Mouse (Mus musculus) lung, embryonic 15.5 days (tissue): ENCODE measurements around the gene Hspbp1. TPM values are rescaled to one million over a fixed set of nuclear protein-coding genes. Genes with fewer than 3 reads are reported as not detected.

ENCODE experiments used
- ATAC-seq: fragments of 200-750 bp; cut with Nextera tagmentation; 2 replicates; pipeline ENCODE4 v1.8.0; 2017; ENCODE audit warnings: moderate number of reproducible peaks, borderline replicate concordance; ENCODE audit not compliant: low FRiP score, low TSS enrichment; ENCODE audit errors: extremely low read depth
- H3K27ac ChIP-seq: fragments of 300-500 bp; sonication (generic); 2 replicates; pipeline ENCODE4 v1.5.1; 2015; ENCODE audit warnings: moderate library complexity, mild to moderate bottlenecking, inconsistent platforms
- H3K27me3 ChIP-seq: fragments of 300-500 bp; sonication (generic); 2 replicates; pipeline ENCODE4 v1.6.1; 2015; ENCODE audit warnings: inconsistent platforms
- H3K36me3 ChIP-seq: fragments of 300-500 bp; sonication (generic); 2 replicates; pipeline ENCODE4 v1.6.1; 2015; ENCODE audit warnings: inconsistent platforms
- H3K4me1 ChIP-seq: fragments of 300-500 bp; sonication (generic); 2 replicates; pipeline ENCODE4 v1.6.1; 2015; ENCODE audit warnings: inconsistent platforms
- H3K4me2 ChIP-seq: fragments of 300-500 bp; sonication (generic); 2 replicates; pipeline ENCODE4 v1.6.1; 2015; ENCODE audit warnings: inconsistent platforms, mild to moderate bottlenecking, moderate library complexity
- H3K4me3 ChIP-seq: fragments of 300-500 bp; sonication (generic); 2 replicates; pipeline ENCODE4 v1.5.1; 2015; ENCODE audit warnings: mild to moderate bottlenecking, inconsistent platforms
- H3K9ac ChIP-seq: fragments of 300-500 bp; sonication (generic); 2 replicates; pipeline ENCODE4 v1.6.1; 2015; ENCODE audit warnings: inconsistent platforms
- H3K9me3 ChIP-seq: fragments of 300-500 bp; sonication (generic); 2 replicates; pipeline ENCODE4 v1.6.1; 2016; ENCODE audit warnings: inconsistent platforms
- WGBS: fragments of 180-500 bp; shearing (Covaris S2); methylation state at CpG from one replicate; pipeline ENCODE4 v1.1.7; 2015; 5-methylcytosine and 5-hydroxymethylcytosine counted together
- polyA plus RNA-seq: library from polyadenylated mRNA; unstranded; fragments of >200 nt; fragmentation: Nextera tagmentation; extraction: Ambion mirVana; gene quantifications from 2 replicates; pipeline ENCODE4 v1.2.1, GENCODE M21; 2015

The Hspbp1 gene
- polyA plus RNA-seq, 1 experiment from 2014 or later, result 99.4 TPM

DNA sequence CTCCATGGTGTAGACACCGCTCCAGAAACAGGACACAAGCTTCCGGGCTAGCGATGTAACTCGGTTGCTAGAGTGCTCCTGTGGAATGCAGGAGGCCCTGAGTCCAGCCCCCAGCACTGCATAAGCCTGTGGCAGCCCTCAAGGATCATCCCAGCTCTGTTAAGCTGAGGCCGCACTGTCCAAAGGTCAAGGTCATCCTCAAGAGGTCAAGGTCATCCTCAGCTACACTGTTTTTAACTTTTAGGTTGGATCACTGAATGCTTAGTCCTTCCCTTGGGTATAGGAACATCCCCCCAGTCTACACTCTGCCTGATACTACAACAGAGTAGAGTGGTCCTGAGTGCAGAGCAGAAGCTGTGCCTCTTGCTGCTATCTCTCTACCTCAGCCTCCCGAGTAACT lies 8.1 kb upstream of the Hspbp1 start:
- Histone ChIP-seq H3K27me3 (no peaks in the 10 kb centered on the region), H3K4me3 (no peak overlapping the region), H3K27ac (no peak overlapping the region), H3K9me3 (no peaks in the 10 kb centered on the region), H3K4me2 (no peak overlapping the region), H3K4me1 (peaks cover 9% of the 10 kb centered on the region; the same call in 1 of the 2 replicates), H3K9ac (no peak overlapping the region), H3K36me3 (peaks cover 27% of the 10 kb centered on the region)
- ATAC-seq, result no peak
- WGBS, result 83% methylated on average over 6 of the region's 6 CpGs

DNA sequence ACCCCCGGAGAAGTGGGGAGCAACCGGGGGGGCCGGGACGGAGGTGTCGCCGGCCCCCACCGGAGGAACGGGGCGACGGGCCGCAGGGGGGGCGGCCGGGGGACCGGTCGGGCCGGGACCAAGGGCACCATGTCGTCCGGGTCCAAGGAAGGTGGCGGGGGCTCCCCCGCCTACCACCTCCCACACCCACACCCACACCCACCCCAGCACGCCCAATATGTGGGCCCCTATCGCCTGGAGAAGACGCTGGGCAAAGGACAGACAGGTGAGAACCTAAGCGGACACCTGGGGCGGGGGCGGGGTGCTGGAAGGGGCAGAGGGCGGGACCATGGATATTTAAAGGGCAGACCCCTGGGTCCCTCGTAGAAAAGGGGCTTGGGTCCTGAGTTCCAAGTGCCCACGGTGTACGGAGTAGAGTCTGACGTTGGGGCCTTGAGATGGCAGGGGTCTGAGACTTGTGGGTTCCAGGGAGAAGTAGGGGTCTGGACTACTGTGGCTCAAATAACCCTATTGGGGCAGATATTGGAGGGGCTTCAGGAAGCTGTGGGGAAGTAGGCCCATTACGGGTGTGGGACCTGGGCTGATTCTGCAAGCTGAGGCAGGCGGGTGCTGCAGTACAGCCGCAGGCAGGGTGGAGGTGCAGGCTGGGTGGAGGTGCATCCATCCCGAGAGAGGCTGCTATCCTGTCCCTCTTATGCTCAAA lies 6.2 kb upstream of the Hspbp1 start:
- H3K27me3 ChIP-seq, result no peaks in the 10 kb centered on the region
- H3K27ac ChIP-seq, result peak overlapping the region; percentile 74
- ATAC-seq, result peak; percentile 65
- H3K36me3 ChIP-seq, result peaks cover 25% of the 10 kb centered on the region
- H3K9me3 ChIP-seq, result no peaks in the 10 kb centered on the region
- H3K4me1 ChIP-seq, result peaks cover 9% of the 10 kb centered on the region; the same call in 1 of the 2 replicates
- peak overlapping the region; percentile 77 for H3K4me3 ChIP-seq
- WGBS, result 7% methylated on average over 23 of the region's 35 CpGs
- H3K4me2 ChIP-seq, result peak overlapping the region; percentile 93
- peak overlapping the region; percentile 92 for H3K9ac ChIP-seq

DNA sequence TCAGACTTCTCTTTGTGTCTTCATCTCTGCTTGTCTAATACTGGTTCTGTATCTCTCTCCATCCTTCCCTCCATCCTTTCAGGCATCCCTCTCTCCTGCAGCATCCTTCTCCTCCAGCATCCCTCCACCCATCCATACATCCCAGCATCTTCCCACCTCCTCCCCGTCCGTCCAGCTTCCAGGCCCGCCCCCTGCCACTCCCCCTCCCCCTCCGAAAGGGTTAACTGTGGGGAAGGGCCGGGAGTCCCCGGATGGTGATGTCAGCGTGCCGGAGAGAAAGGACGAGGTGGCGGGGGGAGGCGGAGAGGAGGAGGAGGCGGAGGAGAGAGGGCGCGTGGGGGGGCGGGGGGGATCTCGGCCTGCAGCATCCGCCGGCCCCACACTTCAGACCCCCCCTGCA lies 5.5 kb upstream of the Hspbp1 start, which contains the start of gene Brsk1:
Gene Brsk1, plus strand, starts transcription at position 218 of the 400 bp plus-strand sequence.
- Histone ChIP-seq H3K4me2 (peak within 1 kb of the TSS; percentile 93), H3K4me1 (peaks cover 9% of the 10 kb centered on the region; the same call in 1 of the 2 replicates), H3K36me3 (peaks cover 25% of the 10 kb centered on the region), H3K27me3 (no peaks in the 10 kb centered on the region), H3K27ac (peak within 1 kb of the TSS; percentile 74), H3K4me3 (peak within 1 kb of the TSS; percentile 77), H3K9me3 (no peaks in the 10 kb centered on the region), H3K9ac (peak within 1 kb of the TSS; percentile 92)
- WGBS, result 0% methylated on average over 8 of the region's 18 CpGs
- peak; percentile 74 for ATAC-seq

- 0 out of 2 replicates have a peak, but pooled peaks have one; percentile 0 for ATAC-seq
- H3K27ac ChIP-seq, result peak overlapping the region; percentile 76
- peaks cover 7% of the 10 kb centered on the region for H3K4me1 ChIP-seq
- H3K9me3 ChIP-seq, result no peaks in the 10 kb centered on the region
- peak overlapping the region; percentile 57 for H3K9ac ChIP-seq
- H3K4me3 ChIP-seq, result peak overlapping the region; percentile 97
- peaks cover 22% of the 10 kb centered on the region for H3K36me3 ChIP-seq
- H3K27me3 ChIP-seq, result no peaks in the 10 kb centered on the region
- 4% methylated on average over 13 of the region's 13 CpGs for WGBS
- peak overlapping the region; percentile 95 for H3K4me2 ChIP-seq
Observed at GRCm38 (mm10) chr7:4684203-4684602, 665 bp downstream of the Hspbp1 start.

DNA sequence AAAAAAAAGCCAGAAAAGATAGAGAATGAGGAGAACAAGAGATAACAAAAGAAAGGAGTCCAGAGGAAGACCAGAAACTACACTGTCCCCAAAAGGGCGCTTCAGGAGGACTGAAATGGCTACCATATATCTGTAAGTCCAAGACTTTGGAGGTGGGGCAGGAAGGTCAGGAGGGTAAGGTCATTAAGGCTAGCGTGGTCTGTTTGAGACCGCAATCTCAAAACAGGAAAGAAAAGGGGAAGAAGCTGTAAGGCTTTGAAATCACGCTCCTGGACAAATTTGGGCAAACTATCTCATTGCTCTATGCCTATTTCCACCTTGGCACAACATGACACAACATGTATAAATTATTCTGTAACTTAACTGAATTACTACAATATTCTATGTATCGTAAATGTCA lies 1.6 kb downstream of the Hspbp1 start:
- H3K4me2 ChIP-seq, result no peak overlapping the region; the same call in 1 of the 2 replicates

DNA sequence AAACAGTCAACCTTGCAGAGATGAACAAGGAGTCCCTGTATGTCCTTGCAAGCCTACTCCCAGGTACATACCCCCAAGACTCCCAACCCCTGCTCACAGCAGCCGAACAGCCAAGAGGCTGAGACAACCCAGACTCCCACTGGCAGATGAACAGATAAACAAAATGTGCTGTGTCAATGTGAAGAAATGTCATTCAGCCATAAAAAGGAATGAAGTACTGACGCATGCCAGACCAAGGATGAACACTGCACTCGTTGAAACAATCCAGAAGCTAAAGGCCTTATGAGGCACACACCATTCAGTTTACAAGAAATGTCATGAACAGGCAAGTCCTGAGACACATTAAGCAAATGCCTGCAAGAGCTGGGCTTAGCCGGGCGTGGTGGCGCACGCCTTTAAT lies 9.7 kb downstream of the Hspbp1 start:
- Histone ChIP-seq H3K4me1 (peaks cover 6% of the 10 kb centered on the region; the same call in 1 of the 2 replicates), H3K27ac (no peak overlapping the region), H3K27me3 (no peaks in the 10 kb centered on the region), H3K4me2 (no peak overlapping the region), H3K9me3 (no peaks in the 10 kb centered on the region), H3K9ac (no peak overlapping the region), H3K36me3 (peaks cover 25% of the 10 kb centered on the region), H3K4me3 (no peak overlapping the region)
- ATAC-seq, result no peak
- WGBS, result 89% methylated on average over 7 of the region's 7 CpGs

More for the DNA sequence above, 1.6 kb downstream of the Hspbp1 start:
- Histone ChIP-seq H3K4me3 (no peak overlapping the region), H3K36me3 (peaks cover 22% of the 10 kb centered on the region), H3K4me1 (peaks cover 7% of the 10 kb centered on the region), H3K9me3 (no peaks in the 10 kb centered on the region), H3K27ac (no peak overlapping the region), H3K9ac (no peak overlapping the region), H3K27me3 (no peaks in the 10 kb centered on the region)
- WGBS, result 88% methylated on average over 5 of the region's 5 CpGs
- ATAC-seq, result no peak

DNA sequence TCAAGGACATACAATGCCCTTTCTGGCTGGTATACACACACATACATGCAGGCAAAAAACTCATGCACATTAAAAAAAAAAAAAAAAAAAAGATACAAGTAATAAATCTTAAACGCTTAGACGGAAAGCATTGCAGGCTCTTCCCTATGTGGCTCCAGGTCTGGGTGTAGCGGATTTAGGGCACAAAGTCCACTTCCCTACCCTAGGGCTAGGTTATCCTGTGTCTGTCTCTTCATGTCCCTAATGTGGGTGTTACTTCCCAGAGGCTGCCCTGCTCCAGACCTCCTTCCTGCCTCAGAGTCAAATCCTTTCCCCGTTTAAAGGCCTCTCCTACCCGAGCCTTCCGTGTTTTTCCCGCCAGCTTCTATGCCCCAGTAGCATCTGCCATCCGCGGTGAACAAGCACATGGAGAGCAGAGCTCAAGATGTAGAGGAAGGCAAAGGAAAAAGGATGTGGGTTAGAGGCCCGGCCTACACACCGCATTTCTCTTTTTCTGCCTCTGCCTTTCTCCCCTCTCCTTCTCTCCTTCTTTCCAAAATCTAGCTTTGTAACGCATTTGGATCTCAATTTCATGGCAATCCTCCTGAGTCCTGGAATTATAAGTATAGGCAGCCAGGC lies 10.6 kb downstream of the Hspbp1 start:
- H3K4me1 ChIP-seq, result peaks cover 6% of the 10 kb centered on the region; the same call in 1 of the 2 replicates
- H3K27me3 ChIP-seq, result no peaks in the 10 kb centered on the region
- H3K9me3 ChIP-seq, result no peaks in the 10 kb centered on the region
- H3K4me3 ChIP-seq, result no peak overlapping the region
- WGBS, result 87% methylated on average over 12 of the region's 12 CpGs
- ATAC-seq, result no peak
- H3K4me2 ChIP-seq, result no peak overlapping the region
- H3K27ac ChIP-seq, result no peak overlapping the region
- H3K9ac ChIP-seq, result no peak overlapping the region
- H3K36me3 ChIP-seq, result peaks cover 20% of the 10 kb centered on the region

DNA sequence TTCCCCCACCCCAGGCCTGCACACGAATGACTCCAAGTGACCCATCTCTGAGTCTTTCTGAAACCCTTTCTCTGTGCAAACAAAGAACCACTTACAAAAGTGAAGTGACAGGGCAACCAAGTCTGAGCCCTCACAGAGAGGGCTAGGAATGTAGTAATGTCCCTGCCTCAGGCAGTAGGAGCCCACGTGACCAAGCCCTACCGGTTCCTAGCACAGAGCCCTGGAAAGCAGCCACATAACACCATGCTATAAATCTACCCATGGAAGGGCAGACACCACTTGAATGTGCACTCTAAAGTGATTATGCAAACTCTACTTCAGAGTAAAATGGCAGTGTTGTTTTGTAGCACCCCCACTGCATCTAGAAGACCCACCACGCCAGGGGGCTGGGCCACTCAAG lies 12.9 kb downstream of the Hspbp1 start:
- Histone ChIP-seq H3K9ac (no peak overlapping the region), H3K4me3 (no peak overlapping the region), H3K36me3 (peaks cover 30% of the 10 kb centered on the region), H3K27ac (peak overlapping the region; percentile 64), H3K27me3 (no peaks in the 10 kb centered on the region), H3K4me2 (no peak overlapping the region), H3K9me3 (no peaks in the 10 kb centered on the region), H3K4me1 (peaks cover 6% of the 10 kb centered on the region; the same call in 1 of the 2 replicates)
- 53% methylated on average over 4 of the region's 4 CpGs for WGBS
- ATAC-seq, result peak; percentile 88

DNA sequence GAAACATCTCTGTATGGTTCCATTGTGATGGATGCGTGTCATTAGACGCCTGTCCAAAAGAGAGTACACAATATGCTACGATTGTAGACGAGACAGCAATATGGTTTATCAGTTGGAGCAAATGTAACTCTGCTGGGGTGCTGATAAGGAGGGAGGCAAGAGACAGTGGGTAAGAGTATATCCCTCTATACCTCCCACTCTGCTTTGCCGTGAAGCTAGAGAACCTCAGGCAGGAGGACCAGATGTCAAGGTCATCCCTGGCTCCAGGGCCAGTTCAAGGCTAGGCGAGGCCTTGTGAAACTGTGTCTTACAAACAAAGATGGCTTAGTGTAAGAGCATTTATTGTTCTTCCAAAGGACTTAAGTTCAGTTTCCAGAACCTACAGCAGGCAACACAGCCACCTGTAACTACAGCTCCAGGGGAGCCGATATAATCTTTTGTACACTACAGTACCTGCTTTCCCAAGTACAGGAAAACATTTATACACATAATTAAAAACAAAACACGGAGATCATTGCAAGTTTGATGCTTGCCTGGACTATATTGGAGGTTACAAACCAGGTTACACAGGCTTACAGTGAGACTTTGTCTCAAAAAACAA lies 14.1 kb downstream of the Hspbp1 start:
- 88% methylated on average over 8 of the region's 8 CpGs for WGBS
- Histone ChIP-seq H3K4me1 (peaks cover 6% of the 10 kb centered on the region; the same call in 1 of the 2 replicates), H3K27ac (no peak overlapping the region), H3K4me3 (no peak overlapping the region), H3K4me2 (no peak overlapping the region), H3K36me3 (peaks cover 34% of the 10 kb centered on the region), H3K27me3 (no peaks in the 10 kb centered on the region), H3K9me3 (no peaks in the 10 kb centered on the region), H3K9ac (no peak overlapping the region)
- ATAC-seq, result no peak

DNA sequence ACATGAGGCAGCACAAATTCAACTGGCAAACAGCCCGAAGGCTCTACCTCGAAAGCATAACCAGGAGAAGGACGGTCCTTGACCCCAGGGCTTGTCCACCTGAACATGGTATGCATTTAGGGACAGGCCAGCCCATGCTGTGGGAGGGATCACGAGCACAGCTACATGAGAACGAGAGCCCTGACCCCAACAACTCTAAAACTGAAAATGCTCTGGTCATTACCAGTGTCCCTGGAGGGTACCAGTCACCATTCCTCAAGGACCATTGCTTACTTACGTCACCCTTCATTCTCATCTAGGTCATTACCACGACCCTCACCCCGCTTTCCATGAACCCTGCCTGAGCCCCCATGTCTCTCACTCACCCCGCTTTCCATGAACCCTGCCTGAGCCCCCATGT lies 15.7 kb downstream of the Hspbp1 start:
- Histone ChIP-seq H3K4me3 (no peak overlapping the region), H3K27me3 (no peaks in the 10 kb centered on the region), H3K4me1 (peaks cover 6% of the 10 kb centered on the region; the same call in 1 of the 2 replicates), H3K4me2 (no peak overlapping the region), H3K9me3 (no peaks in the 10 kb centered on the region), H3K9ac (no peak overlapping the region), H3K27ac (no peak overlapping the region), H3K36me3 (peaks cover 33% of the 10 kb centered on the region)
- ATAC-seq, result no peak
- WGBS, result 96% methylated on average over 9 of the region's 9 CpGs

GRCm38 (mm10) chr7:4668506-4668905 lies 16.4 kb downstream of the Hspbp1 start:
- no peak for ATAC-seq
- H3K4me3 ChIP-seq, result no peak overlapping the region
- no peak overlapping the region for H3K4me2 ChIP-seq
- H3K9me3 ChIP-seq, result no peaks in the 10 kb centered on the region
- no peaks in the 10 kb centered on the region for H3K27me3 ChIP-seq
- WGBS, result 91% methylated on average over 8 of the region's 8 CpGs
- H3K4me1 ChIP-seq, result peaks cover 6% of the 10 kb centered on the region; the same call in 1 of the 2 replicates
- no peak overlapping the region for H3K27ac ChIP-seq
- H3K9ac ChIP-seq, result no peak overlapping the region
- H3K36me3 ChIP-seq, result peaks cover 38% of the 10 kb centered on the region

GRCm38 (mm10) chr7:4666871-4667270 lies 18.0 kb downstream of the Hspbp1 start:
- Histone ChIP-seq H3K36me3 (peaks cover 42% of the 10 kb centered on the region), H3K4me1 (peaks cover 6% of the 10 kb centered on the region; the same call in 1 of the 2 replicates), H3K9ac (no peak overlapping the region), H3K27me3 (no peaks in the 10 kb centered on the region), H3K4me2 (no peak overlapping the region), H3K9me3 (no peaks in the 10 kb centered on the region), H3K27ac (no peak overlapping the region), H3K4me3 (no peak overlapping the region)
- WGBS, result 97% methylated on average over 5 of the region's 5 CpGs
- ATAC-seq, result no peak
